Mouse (Mus musculus) ES-E14 (cell line): ENCODE data around the gene Pacsin2. TPM values are rescaled to one million over a fixed set of nuclear protein-coding genes. Genes with fewer than 3 reads are reported as not detected.

Source experiments
- DNase-seq: peaks from one replicate; pipeline ENCODE4 v3.0.0-alpha.2; 2013; ENCODE audit warnings: low read depth, low spot score
- H3K27ac ChIP-seq: 2 replicates; pipeline ENCODE4 v1.5.1; 2012; ENCODE audit warnings: low read depth, mild to moderate bottlenecking, low read length, moderate library complexity, mixed read lengths; ENCODE audit not compliant: poor library complexity, insufficient read depth, severe bottlenecking
- H3K36me3 ChIP-seq: 2 replicates; pipeline ENCODE4 v1.6.1; 2012; ENCODE audit warnings: mild to moderate bottlenecking, low read length, moderate library complexity, mixed read lengths; ENCODE audit not compliant: control insufficient read depth, poor library complexity, insufficient read depth, severe bottlenecking
- H3K4me1 ChIP-seq, 2 experiments: fragments of 150-350 bp in 1 of 2; sonication (generic) in 1 of 2; 2 replicates each; pipeline ENCODE4 v1.6.1; 2012; ENCODE audit warnings: low read length in 2 of 2, mild to moderate bottlenecking in 1 of 2, mixed read lengths in 1 of 2; ENCODE audit not compliant: control insufficient read depth in 2 of 2, insufficient read depth in 2 of 2, poor library complexity in 1 of 2
- H3K4me3 ChIP-seq, 2 experiments: fragments of 150-350 bp in 1 of 2; sonication (generic) in 1 of 2; 2 replicates each; pipeline ENCODE4 v1.5.1; 2012; ENCODE audit warnings: low read length in 2 of 2, low read depth in 1 of 2, mild to moderate bottlenecking in 1 of 2, mixed read lengths in 1 of 2; ENCODE audit not compliant: insufficient read depth in 1 of 2, poor library complexity in 1 of 2, severe bottlenecking in 1 of 2
- H3K9ac ChIP-seq: 2 replicates; pipeline ENCODE4 v1.6.1; 2012; ENCODE audit warnings: low read depth, mild to moderate bottlenecking, low read length, mixed read lengths; ENCODE audit not compliant: poor library complexity, insufficient read depth, severe bottlenecking
- H3K9me3 ChIP-seq: fragments of 150-350 bp; sonication (generic); 2 replicates; pipeline ENCODE4 v1.6.1; 2012; ENCODE audit warnings: low read depth, mild to moderate bottlenecking, low read length; ENCODE audit not compliant: control insufficient read depth, insufficient read depth
- CHD2 ChIP-seq: IDR thresholded peaks from 2 replicates; pipeline ENCODE4 v1.6.1; 2014; ENCODE audit warnings: mild to moderate bottlenecking, low read depth, low read length, inconsistent platforms
- HCFC1 ChIP-seq: IDR thresholded peaks from 2 replicates; pipeline ENCODE4 v1.6.1; 2012; ENCODE audit warnings: low read length, inconsistent platforms, borderline replicate concordance; ENCODE audit not compliant: insufficient read depth
- MAFK ChIP-seq: IDR thresholded peaks from 2 replicates; pipeline ENCODE4 v1.6.1; 2014; ENCODE audit warnings: mild to moderate bottlenecking, low read depth, low read length, inconsistent platforms; ENCODE audit not compliant: insufficient read depth
- ZC3H11A ChIP-seq: IDR thresholded peaks from 2 replicates; pipeline ENCODE4 v1.6.1; 2012; ENCODE audit warnings: low read depth, mild to moderate bottlenecking, inconsistent platforms, low read length, borderline replicate concordance
- ZNF384 ChIP-seq: IDR thresholded peaks from 2 replicates; pipeline ENCODE4 v1.6.1; 2012; ENCODE audit warnings: low read depth, low read length, inconsistent platforms
- in situ Hi-C, 2 experiments: fragments of 600-800 bp; cut with MboI; formaldehyde crosslinking; loops; one replicate each; pipeline ENCODE4 v1.15.1; 2025; ENCODE audit warnings: low sequenced_read_pairs in 2 of 2, inconsistent platforms in 1 of 2; ENCODE audit not compliant: unreplicated experiment in 2 of 2
- total RNA-seq: library from RNA; depleted of rRNA; stranded (reverse); fragments of 300-350 nt; gene quantifications from 2 replicates; pipeline ENCODE4 v1.2.3, GENCODE M21; 2012

Pacsin2 gene
- total RNA-seq, 1 experiment = 67.7 TPM

DNA sequence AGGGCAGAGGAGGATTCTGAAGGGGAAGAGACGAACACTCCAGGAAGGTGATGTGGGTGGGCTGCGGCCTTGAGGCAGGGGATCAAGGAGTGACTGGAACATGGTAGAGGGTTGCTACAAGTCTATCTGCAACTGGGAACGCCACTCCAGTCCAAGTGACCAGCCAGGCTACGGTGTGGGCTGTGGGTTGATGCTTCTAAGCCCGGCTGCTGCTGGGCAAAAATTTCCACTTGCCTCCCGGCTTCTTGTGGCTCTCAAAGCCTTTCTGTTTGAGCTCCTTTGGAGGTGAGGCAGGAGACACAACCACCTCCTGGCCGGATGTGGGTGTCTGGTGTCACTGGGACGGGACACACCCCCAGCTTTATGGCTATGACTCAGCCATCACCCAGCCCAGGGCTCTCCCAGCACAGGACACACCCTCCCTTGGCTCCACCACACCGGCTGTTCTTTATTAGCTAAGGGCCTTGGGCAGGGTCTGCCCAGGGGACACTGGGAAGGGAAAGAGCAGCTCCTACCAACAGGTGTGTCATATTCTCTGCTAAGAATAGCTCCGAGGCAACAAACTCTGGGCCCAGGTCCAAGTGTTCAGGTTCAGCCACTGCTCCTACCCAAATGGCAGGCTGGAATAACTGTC is 9.5 kb upstream of the Pacsin2 start:
- in situ Hi-C loops = no loop called here
- no peak overlapping the region for H3K9ac ChIP-seq
- H3K4me3 ChIP-seq = no peak overlapping the region
- H3K4me1 ChIP-seq = peaks cover 3 to 20% of the 10 kb centered on the region in 2 experiments; a peak in 3 of 4 replicates
- TF ChIP-seq ZNF384 (no peak), MAFK (0 out of 2 replicates have a peak, but pooled peaks have one; percentile 8), HCFC1 (no peak), CHD2 (no peak), ZC3H11A (no peak)
- no peak overlapping the region; the same call in 1 of the 2 replicates for H3K27ac ChIP-seq
- H3K9me3 ChIP-seq = no peaks in the 10 kb centered on the region
- H3K36me3 ChIP-seq = no peaks in the 10 kb centered on the region
- no peak for DNase-seq

DNA sequence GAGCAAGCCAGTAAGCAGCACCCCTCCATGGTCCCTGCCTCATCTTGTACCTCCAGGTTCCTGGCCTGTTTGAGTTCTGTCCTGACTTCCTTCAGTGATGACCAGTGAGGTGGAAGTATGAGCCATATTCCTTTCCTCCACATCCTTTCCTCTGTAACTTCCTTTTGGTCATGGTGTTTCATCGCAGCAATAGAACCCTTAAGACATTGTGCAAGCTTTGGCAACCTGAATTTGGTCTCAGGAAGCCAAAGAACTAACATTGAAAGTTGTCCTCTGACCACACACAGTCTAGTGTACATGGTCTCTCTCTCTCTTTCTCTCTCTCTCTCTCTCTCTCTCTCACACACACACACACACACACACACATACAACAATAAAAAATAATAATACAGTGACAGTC is 8.8 kb upstream of the Pacsin2 start:
- Histone ChIP-seq H3K4me1 (peaks cover 3 to 14% of the 10 kb centered on the region in 2 experiments; a peak in 3 of 4 replicates), H3K4me3 (no peak overlapping the region), H3K27ac (no peak overlapping the region), H3K9ac (no peak overlapping the region), H3K36me3 (no peaks in the 10 kb centered on the region), H3K9me3 (no peaks in the 10 kb centered on the region)
- in situ Hi-C loops = no loop called here
- no peak for TF ChIP-seq CHD2
- no peak for TF ChIP-seq ZNF384
- TF ChIP-seq ZC3H11A = no peak
- TF ChIP-seq HCFC1 = no peak
- no peak for TF ChIP-seq MAFK
- no peak for DNase-seq

DNA sequence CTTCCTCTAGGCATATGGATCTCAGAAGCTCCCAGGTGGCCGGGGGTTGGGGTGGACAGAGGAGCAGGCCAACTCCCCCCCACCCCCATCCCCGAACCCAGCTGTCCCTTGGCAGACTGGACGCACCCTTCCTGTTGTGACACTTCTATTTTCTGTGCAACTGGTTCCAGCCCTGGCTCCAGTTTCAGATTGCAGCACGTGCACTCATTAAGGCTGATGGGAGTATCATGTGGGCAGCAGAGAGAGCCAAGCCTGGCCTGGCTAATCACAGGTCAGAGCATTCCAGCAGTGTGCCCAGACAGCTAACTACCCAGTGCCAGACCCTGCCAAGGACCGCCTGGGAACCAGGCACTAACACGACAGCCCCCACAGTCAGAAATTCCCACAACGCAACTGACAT is 7.1 kb upstream of the Pacsin2 start:
- Histone ChIP-seq H3K9ac (no peak overlapping the region), H3K36me3 (no peaks in the 10 kb centered on the region), H3K4me3 (no peak overlapping the region), H3K27ac (no peak overlapping the region), H3K4me1 (peaks cover 3 to 14% of the 10 kb centered on the region in 2 experiments; a peak in 3 of 4 replicates), H3K9me3 (no peaks in the 10 kb centered on the region)
- DNase-seq = no peak
- in situ Hi-C loops = no loop called here
- TF ChIP-seq HCFC1 (no peak), ZC3H11A (no peak), ZNF384 (no peak), MAFK (no peak), CHD2 (no peak)

DNA sequence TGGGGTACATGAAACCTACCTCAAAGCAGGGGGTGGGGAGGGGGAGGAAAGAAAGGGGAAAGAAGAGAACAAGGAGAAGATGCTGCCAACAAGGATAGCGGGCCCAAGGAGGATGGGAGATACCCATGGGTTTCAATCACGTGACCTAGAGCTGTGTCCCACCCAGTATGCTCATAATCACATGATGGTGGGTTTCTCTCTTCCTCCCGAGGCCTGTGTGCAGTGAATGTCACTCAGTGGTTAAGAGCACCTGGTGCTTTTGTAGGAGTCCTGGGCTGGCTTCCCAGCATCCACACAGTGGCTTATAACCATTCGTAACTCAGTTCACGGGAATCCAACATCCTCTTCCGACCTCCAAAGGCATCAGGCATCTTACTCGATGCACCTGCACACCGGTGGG is 6.0 kb upstream of the Pacsin2 start:
- Histone ChIP-seq H3K9ac (no peak overlapping the region), H3K4me3 (no peak overlapping the region), H3K36me3 (no peaks in the 10 kb centered on the region), H3K4me1 (peaks cover 3 to 14% of the 10 kb centered on the region in 2 experiments; a peak in 3 of 4 replicates), H3K9me3 (no peaks in the 10 kb centered on the region), H3K27ac (no peak overlapping the region)
- DNase-seq = no peak
- in situ Hi-C loops = no loop called here
- no peak for TF ChIP-seq MAFK
- TF ChIP-seq ZNF384 = no peak
- TF ChIP-seq CHD2 = no peak
- no peak for TF ChIP-seq HCFC1
- TF ChIP-seq ZC3H11A = no peak
